Mouse (Mus musculus): ENCODE measurements around the gene Itgae.

DNA sequence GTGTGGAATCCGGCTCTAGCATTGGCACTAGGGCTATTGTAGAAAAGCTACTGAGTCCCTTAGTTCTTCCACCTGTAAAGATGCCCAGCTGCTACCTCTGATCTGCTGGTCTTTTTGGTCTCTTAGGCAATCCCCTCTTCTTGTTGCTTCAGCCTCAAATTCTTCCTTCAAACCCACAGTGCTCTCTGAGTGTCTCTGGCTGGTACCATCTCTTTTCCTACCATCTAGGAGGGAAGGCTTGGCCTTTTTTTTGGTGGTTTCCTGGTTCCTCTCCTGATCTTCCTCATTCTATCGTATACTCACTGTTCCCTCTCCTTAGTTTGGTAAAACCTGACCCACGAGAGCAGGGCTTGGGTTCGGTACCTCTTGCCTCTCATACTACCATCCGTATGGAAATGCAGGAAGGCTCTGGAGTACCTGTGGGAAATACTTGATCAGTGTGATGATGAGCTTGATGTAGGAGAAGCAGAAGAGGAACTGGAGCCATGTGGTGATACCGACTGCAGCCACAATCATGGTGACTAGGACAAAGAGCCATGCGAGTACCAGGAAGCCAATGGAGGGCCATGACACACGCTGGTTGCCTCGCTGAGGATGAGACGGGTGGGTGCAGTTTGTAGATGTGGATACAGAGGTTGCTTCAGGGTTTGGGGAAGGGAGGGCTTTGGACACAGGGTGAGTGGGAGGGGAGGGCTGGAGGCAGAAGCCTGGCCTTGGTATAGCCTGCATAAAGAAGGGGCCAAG is 95.7 kb downstream of the Itgae start:
- no peak for TF ChIP-seq CTCF (IDR thresholded peaks at IDR 0.05; ENCODE audit: borderline replicate concordance, extremely low read depth, insufficient read depth, insufficient read length)
- TF ChIP-seq POLR2A (IDR thresholded peaks at IDR 0.05; ENCODE audit: borderline replicate concordance, extremely low read depth, insufficient read depth, insufficient read length, poor library complexity, severe bottlenecking), result no peak

All from brain, embryonic 14.5 days (tissue).